Mouse (Mus musculus) thymus, postnatal 10 days (tissue): Measurements from ENCODE around the gene Actl7a.
A peak's percentile ranks its signal among the peaks of the same experiment; 100 is the strongest.

Experiments
- DNase-seq, 2 experiments: peaks; one replicate each; pipeline ENCODE4 v3.0.0; 2021; ENCODE audit warnings: low spot score in 2 of 2

Actl7a gene

DNA sequence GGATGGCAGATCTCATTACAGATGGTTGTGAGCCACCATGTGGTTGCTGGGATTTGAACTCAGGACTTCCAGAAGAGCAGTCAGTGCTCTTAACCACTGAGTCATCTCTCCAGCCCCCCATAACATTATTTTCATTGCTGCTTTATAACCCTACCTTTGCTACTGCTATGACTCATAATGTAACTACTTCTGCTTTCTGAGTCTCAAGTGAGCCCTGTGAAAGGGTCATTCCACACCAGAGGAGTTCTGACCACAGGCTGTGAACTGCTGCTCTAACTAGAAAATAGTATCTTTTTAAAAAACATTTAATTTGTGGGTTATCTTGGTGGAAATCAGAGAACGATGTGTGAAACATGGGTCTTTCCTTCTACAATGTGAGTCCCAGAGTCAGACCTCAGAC is 14.5 kb downstream of the Actl7a start:
- no peak for DNase-seq

GRCm38 (mm10) chr4:56767861-56768284 is 24.7 kb downstream of the Actl7a start:
- no peak for DNase-seq

- no peak for DNase-seq
Observed at GRCm38 (mm10) chr4:56768913-56769312, 25.7 kb downstream of the Actl7a start.

DNA sequence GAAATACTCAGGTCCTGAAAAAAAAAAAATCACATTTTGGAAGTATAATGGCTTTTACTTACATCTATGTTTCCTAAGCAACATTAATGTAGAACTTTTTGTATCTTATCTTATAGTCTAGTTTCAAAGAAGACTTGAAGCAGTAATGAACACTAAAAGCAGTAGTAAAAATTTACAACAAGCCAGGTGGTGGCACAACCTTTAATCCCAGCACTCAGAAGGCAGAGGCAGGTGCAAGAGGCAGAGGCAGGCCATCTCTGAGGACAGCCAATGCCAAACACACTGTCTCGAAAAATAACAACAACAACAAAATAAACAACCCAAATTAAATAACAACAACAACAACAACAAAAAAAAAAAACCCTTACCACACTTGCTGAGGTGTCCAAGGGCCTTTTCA is 27.9 kb downstream of the Actl7a start:
- no peak for DNase-seq

GRCm38 (mm10) chr4:56791373-56791772 is 48.2 kb downstream of the Actl7a start:
- DNase-seq, result peak in 1 of 2 experiments; percentile 5
